ENCODE assay signal across 21 mouse cellular contexts in genomic region chr7:97838574-97838973, GRCm38 (mm10). TPM values are rescaled to one million over a fixed set of nuclear protein-coding genes. Genes with fewer than 3 reads are reported as not detected.
DNase-seq lines count a peak whose midpoint lies in the region; ATAC-seq and TF ChIP-seq lines count a peak whose summit lies in the region.
"Had no signal": no experiment of that assay in that cellular context is flagged by ENCODE, and none has a peak within 500 bp of the region (broad histone marks: within the 10 kb centered on the region; RNA-seq: fewer than 3 reads in every experiment).

No protein-coding gene starts in this region.

- H3K4me3 ChIP-seq in kidney, adult 2 months (ENCODE audit: insufficient read depth, low read depth, low read length), result no peak overlapping the region
- no peak overlapping the region for H3K4me3 ChIP-seq in kidney, embryonic 16.5 days (ENCODE audit: low read length)
- no peak overlapping the region for H3K4me3 ChIP-seq in liver, adult 2 months (ENCODE audit: insufficient read depth, low read depth, low read length)
- no peak overlapping the region for H3K4me3 ChIP-seq in liver, embryonic 11.5 days (ENCODE audit: low read depth, low read length)
- no peak overlapping the region for H3K4me3 ChIP-seq in intestine, postnatal 0 days (ENCODE audit: low read depth, low read length)
- H3K4me3 ChIP-seq: embryonic facial prominence, embryonic 10.5 days; embryonic facial prominence, embryonic 12.5 days; forebrain, embryonic 13.5 days; forebrain, embryonic 15.5 days had no signal

- H3K79me2 ChIP-seq in liver, adult 2 months (ENCODE audit: control insufficient read depth, insufficient read depth, low read length), result no peaks in the 10 kb centered on the region

- no peaks in the 10 kb centered on the region for H3K36me3 ChIP-seq in kidney, adult 2 months (ENCODE audit: control insufficient read depth, insufficient read depth, low read length)
- H3K36me3 ChIP-seq in kidney, embryonic 16.5 days (ENCODE audit: insufficient read depth, low read length), result no peaks in the 10 kb centered on the region
- H3K36me3 ChIP-seq in liver, adult 2 months (ENCODE audit: control insufficient read depth, insufficient read depth, low read length), result no peaks in the 10 kb centered on the region
- H3K36me3 ChIP-seq in liver, embryonic 11.5 days (ENCODE audit: control insufficient read depth, insufficient read depth, low read length), result no peaks in the 10 kb centered on the region
- H3K36me3 ChIP-seq in intestine, postnatal 0 days (ENCODE audit: control insufficient read depth, insufficient read depth), result no peaks in the 10 kb centered on the region
- H3K36me3 ChIP-seq: embryonic facial prominence, embryonic 10.5 days; embryonic facial prominence, embryonic 12.5 days; forebrain, embryonic 15.5 days had no signal

- no peak for TF ChIP-seq CTCF in kidney, adult 2 months (conservative IDR thresholded peaks at IDR 0.05; ENCODE audit: insufficient read depth, insufficient read length, low read depth, low read length)
- TF ChIP-seq CTCF in liver, adult 2 months (IDR thresholded peaks at IDR 0.05; ENCODE audit: low read depth, low read length), result no peak
- no peak for TF ChIP-seq CTCF in intestine, postnatal 0 days (IDR thresholded peaks at IDR 0.05; ENCODE audit: low read depth)

- DNase-seq in kidney, adult 2 months, result peak; percentile 44
- DNase-seq in liver, adult 2 months (ENCODE audit: extremely low read depth, low read depth, low spot score), result peak; percentile 20
- no peak for DNase-seq in liver, embryonic 11.5 days (ENCODE audit: low spot score)
- no peak for DNase-seq in cerebellum, postnatal 14 days
- DNase-seq in adrenal gland, postnatal 36 days, result no peak
- DNase-seq: adrenal gland, adult 8-10 months; adrenal gland, postnatal 14 days; cerebellum, adult 11 months; cerebellum, adult 18-20 months; cerebellum, adult 8-10 months; cerebellum, adult 9-11 months; cerebellum, postnatal 25 days; forebrain, postnatal 0 days had no signal

- H3K27ac ChIP-seq in kidney, adult 2 months (ENCODE audit: insufficient read depth, low read depth, low read length), result no peak overlapping the region
- no peak overlapping the region for H3K27ac ChIP-seq in kidney, embryonic 16.5 days (ENCODE audit: low read length)
- no peak overlapping the region for H3K27ac ChIP-seq in liver, adult 2 months (replicated peaks; ENCODE audit: insufficient read depth, low read depth, low read length)
- H3K27ac ChIP-seq in liver, embryonic 11.5 days (ENCODE audit: low read depth, low read length), result no peak overlapping the region
- 0 out of 2 replicates have a peak overlapping the region, but pooled peaks have one; percentile 5 for H3K27ac ChIP-seq in intestine, postnatal 0 days (ENCODE audit: low read depth, low read length)
- H3K27ac ChIP-seq: embryonic facial prominence, embryonic 10.5 days; embryonic facial prominence, embryonic 12.5 days; forebrain, embryonic 13.5 days; forebrain, embryonic 15.5 days had no signal

- H3K4me2 ChIP-seq in kidney, embryonic 16.5 days (replicated peaks; ENCODE audit: low read depth, low read length), result no peak overlapping the region
- no peak overlapping the region for H3K4me2 ChIP-seq in liver, embryonic 11.5 days
- H3K4me2 ChIP-seq in intestine, postnatal 0 days (replicated peaks; ENCODE audit: low read depth), result no peak overlapping the region
- H3K4me2 ChIP-seq: embryonic facial prominence, embryonic 12.5 days; forebrain, embryonic 13.5 days; forebrain, embryonic 15.5 days had no signal

- H3K9ac ChIP-seq in kidney, embryonic 16.5 days (replicated peaks; ENCODE audit: low read length), result no peak overlapping the region
- no peak overlapping the region for H3K9ac ChIP-seq in liver, adult 2 months (ENCODE audit: low read depth, low read length)
- H3K9ac ChIP-seq in liver, embryonic 11.5 days (ENCODE audit: low read depth, low read length), result no peak overlapping the region
- no peak overlapping the region for H3K9ac ChIP-seq in intestine, postnatal 0 days (ENCODE audit: low read depth, low read length)
- H3K9ac ChIP-seq: embryonic facial prominence, embryonic 12.5 days; forebrain, embryonic 13.5 days; forebrain, embryonic 15.5 days; forebrain, postnatal 0 days had no signal

- no peaks in the 10 kb centered on the region for H3K9me3 ChIP-seq in kidney, embryonic 16.5 days (ENCODE audit: low read length)
- no peaks in the 10 kb centered on the region for H3K9me3 ChIP-seq in liver, embryonic 11.5 days (ENCODE audit: control insufficient read depth, low read length)
- no peaks in the 10 kb centered on the region for H3K9me3 ChIP-seq in intestine, postnatal 0 days (ENCODE audit: control insufficient read depth)
- H3K9me3 ChIP-seq: embryonic facial prominence, embryonic 10.5 days; embryonic facial prominence, embryonic 12.5 days; forebrain, embryonic 13.5 days; forebrain, embryonic 15.5 days had no signal

- H3K27me3 ChIP-seq in kidney, adult 2 months (replicated peaks; ENCODE audit: control insufficient read depth, insufficient read depth, low read length), result no peaks in the 10 kb centered on the region
- no peaks in the 10 kb centered on the region for H3K27me3 ChIP-seq in kidney, embryonic 16.5 days (ENCODE audit: insufficient read depth, low read length)
- H3K27me3 ChIP-seq in liver, adult 2 months (ENCODE audit: control insufficient read depth, insufficient read depth, low read length), result no peaks in the 10 kb centered on the region
- no peaks in the 10 kb centered on the region for H3K27me3 ChIP-seq in liver, embryonic 11.5 days (replicated peaks; ENCODE audit: control insufficient read depth, insufficient read depth, low read length)
- no peaks in the 10 kb centered on the region for H3K27me3 ChIP-seq in intestine, postnatal 0 days (replicated peaks; ENCODE audit: control insufficient read depth, insufficient read depth, low read length)
- H3K27me3 ChIP-seq: embryonic facial prominence, embryonic 12.5 days; forebrain, embryonic 13.5 days; forebrain, embryonic 15.5 days; Patski had no signal

- no peak for ATAC-seq in kidney, embryonic 16.5 days (ENCODE audit: low FRiP score, low TSS enrichment)
- no peak for ATAC-seq in liver, embryonic 11.5 days (replicated peaks; ENCODE audit: low FRiP score)
- peak; percentile 70 for ATAC-seq in intestine, postnatal 0 days
- ATAC-seq: activated CD4-positive, CD25-positive, alpha-beta regulatory T cell, adult 4 months; forebrain, embryonic 13.5 days; forebrain, embryonic 15.5 days; forebrain, postnatal 0 days; Patski had no signal

- peaks cover 6% of the 10 kb centered on the region; the same call in 1 of the 2 replicates for H3K4me1 ChIP-seq in kidney, adult 2 months (ENCODE audit: control insufficient read depth, insufficient read depth, low read length)
- peaks cover 7% of the 10 kb centered on the region for H3K4me1 ChIP-seq in kidney, embryonic 16.5 days (ENCODE audit: insufficient read depth, low read length)
- H3K4me1 ChIP-seq in liver, adult 2 months (ENCODE audit: control insufficient read depth, insufficient read depth, low read length), result peaks cover 2% of the 10 kb centered on the region; the same call in 1 of the 2 replicates
- H3K4me1 ChIP-seq in liver, embryonic 11.5 days (replicated peaks; ENCODE audit: control insufficient read depth, insufficient read depth, low read length), result peaks cover 7% of the 10 kb centered on the region
- peaks cover 5% of the 10 kb centered on the region; the same call in 1 of the 2 replicates for H3K4me1 ChIP-seq in intestine, postnatal 0 days (replicated peaks; ENCODE audit: control insufficient read depth, insufficient read depth, low read length)

- TF ChIP-seq POLR2A in kidney, adult 2 months (IDR thresholded peaks at IDR 0.05; ENCODE audit: low read depth, low read length), result no peak
- TF ChIP-seq POLR2A in liver, adult 2 months (IDR thresholded peaks at IDR 0.05; ENCODE audit: extremely low read depth, insufficient read depth, low read length), result no peak

RNA-seq across cellular contexts. Expression of gene Pak1, which starts 50.2 kb away (rescaled TPM):
- polyA plus RNA-seq in kidney, adult 2 months (2012; rRNA removed), result 25.1 and 30.3 TPM in 2 replicates
- polyA plus RNA-seq in kidney, embryonic 16.5 days (2015; fragmentation: Nextera tagmentation; extraction: Ambion mirVana), result 17.9 and 18.1 TPM in 2 replicates
- 2.8 and 3.0 TPM in 2 replicates for total RNA-seq in liver, adult 2 months (2014; rRNA removed)
- polyA plus RNA-seq in liver, adult 2 months (2012; rRNA removed), result 0.73 and 1.2 TPM in 2 replicates
- polyA plus RNA-seq in liver, embryonic 11.5 days (2014; fragmentation: Nextera tagmentation; extraction: Ambion mirVana), result 15.2 and 15.4 TPM in 2 replicates
- polyA plus RNA-seq in intestine, postnatal 0 days (2015; fragmentation: Nextera tagmentation; extraction: Ambion mirVana), result 28.8 and 32.9 TPM in 2 replicates
- total RNA-seq in adrenal gland, postnatal 36 days (2021), result 10 to 100 TPM; 18.8 to 25.0 TPM

Comparison
In these comparisons a context has a peak if more than half of its experiments do, and no peak if none do; other contexts are left out.
1. DNase-seq: peak in kidney, adult 2 months (single experiment) and liver, adult 2 months (single experiment); none in liver, embryonic 11.5 days (single experiment), cerebellum, postnatal 14 days (0 of 2) and adrenal gland, postnatal 36 days (0 of 2).